Mouse (Mus musculus) A20 (cell line): ENCODE results near the gene Klra3.
"Not testable (repeated sequence)": the region's sequence is repeated elsewhere in the genome, so short reads cannot be mapped to it uniquely, and the experiment has no call there.

Source experiments
- DNase-seq: peaks from one replicate; pipeline ENCODE4 v3.0.0-alpha.2; 2011; ENCODE audit warnings: low read depth, low spot score

Klra3 gene

DNA sequence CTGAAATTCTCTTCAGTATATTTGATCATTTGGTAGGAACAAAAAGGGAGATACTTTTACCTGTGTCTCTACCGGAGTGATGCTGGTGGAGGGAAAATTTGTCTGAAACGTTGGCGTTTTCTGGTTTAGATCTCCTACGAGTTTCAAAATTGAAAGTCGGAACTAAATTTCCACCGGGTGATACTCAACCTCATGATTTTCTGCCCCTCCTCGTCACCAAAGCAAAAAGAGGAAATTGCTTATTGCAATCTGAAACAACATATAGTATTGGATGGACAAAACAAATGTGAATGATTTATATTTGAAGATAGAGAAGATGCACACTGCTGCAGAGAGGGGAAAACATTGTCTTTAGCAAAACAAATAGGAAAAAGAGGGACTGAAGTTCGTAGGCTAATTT lies at the start of gene Klra3:
TSS of gene Klra3 (minus strand) at position 164 of the 400 bp plus-strand sequence.
- DNase-seq = no peak

DNA sequence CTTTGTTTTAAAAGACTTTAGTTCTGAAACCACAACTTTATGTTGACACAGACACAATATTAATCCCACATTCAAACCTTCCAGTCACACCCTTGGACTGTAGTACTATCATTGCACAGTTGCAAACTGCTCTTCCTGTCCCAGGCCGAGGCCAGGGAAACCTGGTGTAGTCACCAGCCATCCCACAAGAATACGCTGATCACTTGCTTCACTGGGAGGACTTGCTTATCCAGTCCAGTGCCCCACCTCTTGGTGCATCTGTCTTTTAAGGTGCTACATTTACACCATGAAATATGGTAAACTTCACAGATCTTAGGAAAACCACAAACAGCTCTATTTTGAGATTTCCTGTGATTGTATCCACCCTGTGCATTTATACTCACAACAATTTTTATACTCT lies 49.4 kb upstream of the Klra3 start, which contains the start of gene Klra1:
TSS of gene Klra1 (minus strand) at position 125 of the 400 bp plus-strand sequence.
- no peak for DNase-seq

DNA sequence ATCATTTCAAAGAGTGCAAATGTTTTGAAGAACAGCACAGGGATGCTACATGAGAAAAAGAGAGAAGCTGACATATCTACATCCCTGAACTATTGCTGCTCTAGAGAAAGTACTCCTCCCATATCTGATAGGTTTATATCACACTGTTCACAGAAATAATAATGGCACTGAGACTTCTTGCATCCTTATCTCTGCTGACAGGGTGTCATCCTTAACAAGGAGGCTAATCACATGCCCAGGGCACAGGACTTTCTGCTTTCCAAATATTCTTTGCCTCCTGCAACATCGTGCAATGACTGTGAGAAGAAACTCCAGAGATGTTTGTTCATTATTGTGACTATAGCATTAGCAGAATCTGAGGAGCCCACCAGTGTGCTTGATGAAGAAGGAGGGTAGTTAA lies 48.4 kb upstream of the Klra3 start:
- DNase-seq = no peak

DNA sequence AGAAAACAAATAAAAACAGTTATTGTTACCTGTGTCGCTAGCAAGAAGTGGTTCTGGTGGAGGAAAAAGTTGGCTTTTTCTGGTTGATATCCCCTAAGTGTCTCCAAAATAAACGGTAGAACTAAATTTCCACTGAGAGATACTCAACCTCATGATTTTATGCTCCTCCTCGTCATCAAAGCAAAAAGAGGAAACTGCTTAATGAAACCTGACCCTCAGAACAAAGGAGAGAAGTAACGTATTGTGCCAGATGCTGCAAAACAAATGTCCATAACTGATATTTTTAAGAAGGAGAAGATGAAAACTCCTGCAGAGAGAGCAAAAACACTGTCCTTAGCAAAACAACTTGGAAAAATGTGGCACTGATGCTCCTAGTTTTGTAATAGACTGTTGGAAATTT lies 45.0 kb upstream of the Klra3 start:
- DNase-seq = no peak

DNA sequence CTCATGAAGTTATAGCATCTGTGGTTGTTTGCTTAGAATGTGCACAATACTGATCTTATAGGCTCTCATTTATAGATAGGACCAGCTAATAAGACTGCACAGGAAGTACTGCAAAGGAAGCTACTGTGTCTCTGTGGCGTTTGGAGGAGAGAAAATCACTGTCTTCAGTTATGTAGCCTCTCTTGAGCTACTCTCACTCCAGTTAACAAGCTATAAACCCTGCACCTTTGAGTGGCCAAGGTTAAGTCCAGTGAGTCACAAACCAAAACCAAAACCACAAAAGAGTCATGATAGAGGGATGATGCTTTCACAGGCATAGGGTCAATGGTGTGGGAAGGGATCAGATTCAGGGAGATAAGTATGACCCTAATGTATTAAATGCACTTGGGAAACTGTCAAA lies 8.0 kb upstream of the Klra3 start:
- not testable (repeated sequence) for DNase-seq

DNA sequence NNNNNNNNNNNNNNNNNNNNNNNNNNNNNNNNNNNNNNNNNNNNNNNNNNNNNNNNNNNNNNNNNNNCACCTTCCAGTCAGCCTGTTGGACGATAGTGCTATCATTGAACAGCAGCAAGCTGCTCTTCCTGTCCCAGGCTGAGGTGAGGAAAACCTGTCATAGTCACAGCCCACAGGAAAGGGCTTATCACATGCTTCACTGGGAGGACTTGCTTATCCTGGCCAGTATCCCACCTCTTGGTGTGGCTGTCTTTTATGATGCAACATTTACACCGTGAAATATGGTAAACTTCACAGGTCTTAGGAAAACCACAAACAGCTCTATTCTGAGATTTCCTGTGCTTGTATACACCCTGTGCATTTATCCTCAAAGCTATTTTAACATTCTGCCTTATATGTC lies 4.6 kb upstream of the Klra3 start:
- not testable (repeated sequence) for DNase-seq

DNA sequence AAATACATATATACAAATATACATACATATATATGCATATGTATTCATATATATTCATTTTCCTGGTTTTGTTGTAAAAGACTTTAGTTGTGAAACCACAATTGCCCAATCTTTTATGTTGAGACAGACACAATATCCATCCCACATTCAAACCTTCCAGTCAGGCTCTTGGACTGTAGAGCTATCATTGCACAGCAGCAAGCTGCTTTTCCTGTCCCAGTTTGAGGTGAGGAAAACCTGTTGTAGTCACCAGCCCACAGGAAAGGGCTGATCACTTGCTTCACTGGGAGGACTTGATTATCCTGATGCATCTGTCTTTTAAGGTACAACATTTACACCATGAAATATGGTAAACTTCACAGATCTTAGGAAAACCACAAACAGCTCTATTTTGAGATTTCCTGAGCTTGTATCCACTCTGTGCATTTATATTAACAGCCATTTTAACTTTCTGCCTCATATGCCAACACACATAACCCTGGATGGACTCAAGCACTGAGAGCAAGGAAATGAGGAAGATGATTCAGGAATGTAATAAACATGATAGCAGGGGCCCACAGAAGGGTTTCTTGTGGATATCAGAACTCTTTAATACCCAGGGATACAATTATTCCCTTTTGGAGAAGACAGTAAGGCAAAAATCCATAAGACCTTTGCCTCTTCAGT lies 49.3 kb downstream of the Klra3 start:
- no peak for DNase-seq

DNA sequence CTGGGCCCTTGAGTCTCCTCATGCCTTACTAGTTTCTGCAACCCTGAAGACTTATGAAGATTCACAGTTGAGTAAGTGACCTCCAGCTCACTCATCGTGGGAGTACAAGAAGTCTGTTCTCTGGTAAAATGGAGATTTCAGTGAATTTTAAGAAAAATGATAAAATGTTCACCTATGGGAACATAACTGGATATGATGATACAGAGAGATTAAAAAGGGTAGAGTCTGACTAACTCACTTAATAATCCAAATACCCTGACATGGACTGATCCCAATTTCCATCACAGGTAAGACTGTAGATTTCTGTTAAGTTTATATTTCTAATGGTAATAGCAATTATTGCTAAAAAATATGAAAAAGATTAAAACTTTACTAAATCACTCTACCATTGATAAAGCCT lies 55.5 kb downstream of the Klra3 start, which contains the start of gene Klra10:
TSS of gene Klra10 (minus strand) at position 101 of the 400 bp plus-strand sequence.
- DNase-seq = not testable (repeated sequence)
